Mouse (Mus musculus) ZHBTc4 (cell line): ENCODE data around the gene Zfp965.
"Not testable (repeated sequence)": the region's sequence is repeated elsewhere in the genome, so short reads cannot be mapped to it uniquely, and the experiment has no call there.

Experiments
- DNase-seq: peaks from one replicate; pipeline ENCODE4 v3.0.0-alpha.2; 2011; ENCODE audit warnings: low read depth, low spot score

Zfp965 gene

DNA sequence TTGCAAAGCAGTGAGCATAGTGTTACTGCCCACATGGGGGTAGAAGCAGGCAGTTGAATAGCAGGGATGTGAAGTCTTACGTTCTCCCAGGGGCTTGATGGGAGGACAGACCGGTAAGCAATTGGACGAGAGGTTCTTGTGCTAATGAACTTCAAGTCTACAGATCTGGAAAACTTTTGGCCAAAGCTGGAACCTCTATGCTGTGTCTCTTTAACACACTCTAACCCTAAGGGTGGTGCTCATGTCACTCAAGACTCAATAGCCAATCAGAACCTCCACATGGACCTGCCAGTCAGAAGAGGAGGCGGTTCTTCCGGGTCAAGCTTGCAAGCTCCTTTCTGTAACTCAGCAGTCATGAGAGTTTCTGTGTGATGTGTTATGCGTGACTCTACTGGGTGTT lies at the start of gene Zfp965:
TSS of gene Zfp965 (plus strand) at position 301 of the 400 bp plus-strand sequence.
- not testable (repeated sequence) for DNase-seq

DNA sequence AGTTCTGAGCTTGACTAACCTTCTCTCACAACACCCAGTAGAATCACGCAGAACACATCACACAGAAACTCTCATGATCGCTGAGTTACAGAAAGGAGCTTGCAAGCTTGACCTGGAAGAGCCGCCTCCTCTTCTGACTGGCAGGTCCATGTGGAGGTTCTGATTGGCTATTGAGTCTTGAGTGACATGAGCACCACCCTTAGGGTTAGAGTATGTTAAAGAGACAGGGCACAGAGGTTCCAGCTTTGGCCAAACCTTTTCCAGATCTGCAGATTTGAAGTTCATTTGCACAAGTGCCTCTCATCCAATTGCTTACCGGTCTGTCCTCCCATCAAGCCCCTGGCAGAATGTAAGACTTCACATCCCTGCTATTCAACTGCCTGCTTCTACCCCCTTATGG lies 34.1 kb upstream of the Zfp965 start, which contains the start of gene Gm4724:
TSS of gene Gm4724 (minus strand) at position 101 of the 400 bp plus-strand sequence.
- DNase-seq, result not testable (repeated sequence)
